ENCODE assay signal across 8 mouse cellular contexts in the genomic region with DNA sequence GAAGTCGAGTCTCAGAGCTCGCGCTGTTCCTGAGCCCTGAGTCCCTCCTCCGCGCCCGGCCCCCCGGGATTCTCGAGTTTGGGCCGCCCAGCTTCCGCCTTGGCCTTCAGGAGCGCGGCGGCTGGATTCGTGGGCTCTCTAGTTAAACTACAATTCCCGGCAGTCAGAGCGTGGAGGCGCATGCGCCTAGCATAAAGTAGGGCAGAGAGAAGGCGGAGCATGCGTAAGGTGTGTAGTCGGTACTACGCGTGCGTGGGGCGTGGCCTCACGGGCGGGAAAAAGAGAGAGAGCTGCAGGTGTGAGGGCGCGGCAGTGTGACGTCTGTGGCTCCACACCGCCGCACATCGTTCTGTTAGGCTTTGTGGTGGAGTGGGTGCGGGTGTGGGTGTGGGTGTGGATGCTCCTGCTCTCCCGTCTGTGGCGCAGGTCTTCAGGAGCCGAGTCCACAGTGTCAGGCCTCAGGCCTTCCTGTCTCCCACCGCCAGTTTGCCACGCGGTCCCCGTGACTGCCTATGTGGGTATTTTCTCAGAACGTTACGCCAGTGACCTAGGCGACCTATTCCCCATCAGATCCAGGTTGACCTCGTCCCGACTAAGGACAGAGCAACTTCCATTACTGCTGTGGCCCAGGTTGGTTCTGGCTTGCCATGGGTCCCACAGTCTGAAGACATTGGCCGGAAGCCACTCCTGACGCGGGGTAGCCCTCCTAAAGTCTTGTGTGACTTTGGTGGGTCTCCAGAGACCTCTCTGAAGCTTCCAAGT. TPM values are rescaled to one million over a fixed set of nuclear protein-coding genes. Genes with fewer than 3 reads are reported as not detected.
DNase-seq lines count a peak whose midpoint lies in the region; ATAC-seq and TF ChIP-seq lines count a peak whose summit lies in the region.

A gene (minus strand): TSS at position 168 of the 762 bp plus-strand sequence.
A gene (plus strand): TSS at position 257 of the 762 bp plus-strand sequence.

- peaks cover 1% of the 10 kb centered on the region; the same call in 1 of the 2 replicates for H3K4me1 ChIP-seq in bone marrow, adult 2 months (ENCODE audit: control insufficient read depth, insufficient read depth, low read length)
- H3K4me1 ChIP-seq in embryonic facial prominence, embryonic 15.5 days, result peaks cover 27% of the 10 kb centered on the region
- H3K4me1 ChIP-seq in limb, embryonic 14.5 days (ENCODE audit: control insufficient read depth, insufficient read depth, low read length), result peaks cover 14% of the 10 kb centered on the region
- H3K4me1 ChIP-seq in midbrain, postnatal 0 days (ENCODE audit: insufficient read depth, low read length), result peaks cover 13% of the 10 kb centered on the region; the same call in 1 of the 2 replicates

- TF ChIP-seq POLR2A in bone marrow, adult 2 months (IDR thresholded peaks at IDR 0.05; ENCODE audit: borderline replicate concordance, control insufficient read depth, low read depth, low read length), result peak; percentile 79; the same call in 1 of the 2 replicates
- peak; percentile 61; the same call in 1 of the 2 replicates for TF ChIP-seq POLR2A in limb, embryonic 14.5 days (IDR thresholded peaks at IDR 0.05; ENCODE audit: borderline replicate concordance, extremely low read depth, insufficient read depth, insufficient read length)

- peak within 1 kb of the TSS; percentile 75 for H3K4me3 ChIP-seq in bone marrow, adult 2 months (replicated peaks; ENCODE audit: control insufficient read depth, low read depth, low read length)
- H3K4me3 ChIP-seq in embryonic facial prominence, embryonic 15.5 days (replicated peaks), result peak within 1 kb of the TSS; percentile 80
- peak within 1 kb of the TSS; percentile 65 for H3K4me3 ChIP-seq in limb, embryonic 14.5 days (replicated peaks; ENCODE audit: low read length)
- H3K4me3 ChIP-seq in midbrain, postnatal 0 days (ENCODE audit: low read depth, low read length), result peak within 1 kb of the TSS; percentile 71

- H3K4me2 ChIP-seq in embryonic facial prominence, embryonic 15.5 days (replicated peaks), result peak within 1 kb of the TSS; percentile 89
- H3K4me2 ChIP-seq in limb, embryonic 14.5 days (replicated peaks; ENCODE audit: low read depth, low read length, severe bottlenecking), result peak within 1 kb of the TSS; percentile 83
- H3K4me2 ChIP-seq in midbrain, postnatal 0 days (ENCODE audit: low read depth, low read length, poor library complexity, severe bottlenecking), result peak within 1 kb of the TSS; percentile 86

- peak within 1 kb of the TSS; percentile 90 for H3K9ac ChIP-seq in embryonic facial prominence, embryonic 15.5 days
- peak within 1 kb of the TSS; percentile 78 for H3K9ac ChIP-seq in limb, embryonic 14.5 days (ENCODE audit: low read depth, low read length, severe bottlenecking)
- H3K9ac ChIP-seq in midbrain, postnatal 0 days (replicated peaks; ENCODE audit: low read length, poor library complexity, severe bottlenecking), result peak within 1 kb of the TSS; percentile 92

- ATAC-seq in embryonic facial prominence, embryonic 15.5 days (ENCODE audit: insufficient number of reproducible peaks, low FRiP score, low TSS enrichment, low read depth), result peak; percentile 94
- ATAC-seq in limb, embryonic 14.5 days (ENCODE audit: low FRiP score, low read depth), result peak; percentile 95
- peak; percentile 93 for ATAC-seq in midbrain, postnatal 0 days (ENCODE audit: low FRiP score)

- WGBS in bone marrow, adult 2 months, result 18% methylated on average over 49 of the region's 49 CpGs
- WGBS in embryonic facial prominence, embryonic 15.5 days, result 18% methylated on average over 49 of the region's 49 CpGs
- WGBS in limb, embryonic 14.5 days, result 19% methylated on average over 48 of the region's 49 CpGs
- 16% methylated on average over 47 of the region's 49 CpGs for WGBS in midbrain, postnatal 0 days

- peak within 1 kb of the TSS; percentile 14; the same call in 1 of the 2 replicates for H3K27ac ChIP-seq in bone marrow, adult 2 months (ENCODE audit: control insufficient read depth, insufficient read depth, low read depth, low read length, poor library complexity)
- H3K27ac ChIP-seq in embryonic facial prominence, embryonic 15.5 days (replicated peaks), result peak within 1 kb of the TSS; percentile 87
- 0 out of 2 replicates have a peak within 1 kb of the TSS, but pooled peaks have one; percentile 26 for H3K27ac ChIP-seq in limb, embryonic 14.5 days (replicated peaks; ENCODE audit: low read depth, low read length)
- H3K27ac ChIP-seq in midbrain, postnatal 0 days (ENCODE audit: low read depth, low read length), result peak within 1 kb of the TSS; percentile 51

- peak; percentile 99 for DNase-seq in 3T3-L1 (ENCODE audit: low read depth, low spot score)
- peak; percentile 94 for DNase-seq in heart, adult 8-10 months (ENCODE audit: low spot score)
- peak; percentile 97 for DNase-seq in kidney, adult 9 months
- peak; percentile 97 for DNase-seq in limb, embryonic 14.5 days (ENCODE audit: low spot score)
- peak; percentile 98 for DNase-seq in midbrain, postnatal 0 days (ENCODE audit: low spot score)
- DNase-seq in spleen, postnatal 14 days (ENCODE audit: low spot score in 2 of 2), result peak; percentile 81 to 84

- no peak for TF ChIP-seq CTCF in bone marrow, adult 2 months (IDR thresholded peaks at IDR 0.05; ENCODE audit: control insufficient read depth, insufficient read depth, low read length)
- TF ChIP-seq CTCF in midbrain, postnatal 0 days (IDR thresholded peaks at IDR 0.05), result no peak

- H3K27me3 ChIP-seq in embryonic facial prominence, embryonic 15.5 days, result no peaks in the 10 kb centered on the region
- no peaks in the 10 kb centered on the region for H3K27me3 ChIP-seq in limb, embryonic 14.5 days (ENCODE audit: control insufficient read depth, insufficient read depth, low read length)
- no peaks in the 10 kb centered on the region for H3K27me3 ChIP-seq in midbrain, postnatal 0 days (ENCODE audit: insufficient read depth, low read length)

- H3K9me3 ChIP-seq in embryonic facial prominence, embryonic 15.5 days (replicated peaks), result no peaks in the 10 kb centered on the region
- H3K9me3 ChIP-seq in limb, embryonic 14.5 days (ENCODE audit: control insufficient read depth, low read length), result no peaks in the 10 kb centered on the region
- H3K9me3 ChIP-seq in midbrain, postnatal 0 days (ENCODE audit: low read length), result no peaks in the 10 kb centered on the region

- peaks cover 15% of the 10 kb centered on the region for H3K36me3 ChIP-seq in embryonic facial prominence, embryonic 15.5 days
- H3K36me3 ChIP-seq in limb, embryonic 14.5 days (ENCODE audit: control insufficient read depth, insufficient read depth, low read length), result peaks cover 16% of the 10 kb centered on the region
- peaks cover 12% of the 10 kb centered on the region for H3K36me3 ChIP-seq in midbrain, postnatal 0 days (ENCODE audit: insufficient read depth, low read length)

RNA-seq across cellular contexts. Expression of the first gene that starts in this region (rescaled TPM):
- polyA plus RNA-seq in bone marrow, adult 2 months (2011; ENCODE audit: insufficient read depth, insufficient read length, low replicate concordance, missing spikeins), result 10.9 and 18.5 TPM in 2 replicates
- 31.8 and 32.8 TPM in 2 replicates for polyA plus RNA-seq in embryonic facial prominence, embryonic 15.5 days (2015; fragmentation: Nextera tagmentation; extraction: Ambion mirVana)
- total RNA-seq in heart, adult 8-10 months (2022), result 10 to 100 TPM; 10.9 to 14.6 (median 12.3) TPM
- polyA plus RNA-seq in limb, embryonic 14.5 days (2012; rRNA removed), result 30.9 and 34.3 TPM in 2 replicates
- polyA plus RNA-seq in limb, embryonic 14.5 days (2014; fragmentation: Nextera tagmentation; extraction: Ambion mirVana), result 21.6 and 22.9 TPM in 2 replicates
- total RNA-seq in midbrain, postnatal 0 days (2014; rRNA removed), result 86.1 and 101 TPM in 2 replicates
- polyA plus RNA-seq in midbrain, postnatal 0 days (2015; fragmentation: Nextera tagmentation; extraction: Ambion mirVana), result 65.9 and 70.7 TPM in 2 replicates

RNA-seq across cellular contexts. Expression of the second gene that starts in this region (rescaled TPM):
- polyA plus RNA-seq in bone marrow, adult 2 months (2011; ENCODE audit: insufficient read depth, insufficient read length, low replicate concordance, missing spikeins), result not detected in 2 replicates
- polyA plus RNA-seq in embryonic facial prominence, embryonic 15.5 days (2015; fragmentation: Nextera tagmentation; extraction: Ambion mirVana), result 1.9 and 2.3 TPM in 2 replicates
- 1 to 10 TPM in 1 of 4 experiments, under 1 TPM in 3; 0.17 to 1.2 (median 0.31) TPM for total RNA-seq in heart, adult 8-10 months (2022)
- polyA plus RNA-seq in limb, embryonic 14.5 days (2012; rRNA removed), result 1.7 TPM in 2 replicates
- polyA plus RNA-seq in limb, embryonic 14.5 days (2014; fragmentation: Nextera tagmentation; extraction: Ambion mirVana), result 0.44 and 0.72 TPM in 2 replicates
- 5.6 and 5.7 TPM in 2 replicates for total RNA-seq in midbrain, postnatal 0 days (2014; rRNA removed)
- polyA plus RNA-seq in midbrain, postnatal 0 days (2015; fragmentation: Nextera tagmentation; extraction: Ambion mirVana), result 2.2 and 2.4 TPM in 2 replicates

Comparison
In these comparisons a context has a peak if more than half of its experiments do, and no peak if none do; other contexts are left out.
1. Peak in every context shown above with its lines: DNase-seq, ATAC-seq, H3K4me3 ChIP-seq and H3K27ac ChIP-seq.
2. H3K27ac ChIP-seq: peak in every context shown above with its lines; median percentile 87 in embryonic facial prominence, embryonic 15.5 days; 51 in midbrain, postnatal 0 days; 26 in limb, embryonic 14.5 days; 14 in bone marrow, adult 2 months.